Mouse (Mus musculus) midbrain, embryonic 13.5 days (tissue): Measurements from ENCODE around the gene Tgfbr2. TPM values are rescaled to one million over a fixed set of nuclear protein-coding genes. Genes with fewer than 3 reads are reported as not detected.

ENCODE experiments used
- ATAC-seq: fragments of 200-750 bp; cut with Nextera tagmentation; 2 replicates; pipeline ENCODE4 v1.8.0; 2017; ENCODE audit warnings: mild to moderate bottlenecking, moderate TSS enrichment, moderate library complexity
- H3K27ac ChIP-seq: fragments of 300-500 bp; sonication (generic); 2 replicates; pipeline ENCODE4 v1.5.1; 2015; ENCODE audit warnings: inconsistent platforms, mild to moderate bottlenecking, moderate library complexity
- H3K27me3 ChIP-seq: fragments of 300-500 bp; sonication (generic); 2 replicates; pipeline ENCODE4 v1.6.1; 2015; ENCODE audit warnings: mild to moderate bottlenecking, inconsistent platforms
- H3K36me3 ChIP-seq: fragments of 300-500 bp; sonication (generic); 2 replicates; pipeline ENCODE4 v1.6.1; 2015; ENCODE audit warnings: mild to moderate bottlenecking, inconsistent platforms
- H3K4me1 ChIP-seq: fragments of 300-500 bp; sonication (generic); replicated peaks from 2 replicates; pipeline ENCODE4 v1.6.1; 2015; ENCODE audit warnings: inconsistent platforms
- H3K4me2 ChIP-seq: fragments of 300-500 bp; sonication (generic); replicated peaks from 2 replicates; pipeline ENCODE4 v1.6.1; 2015; ENCODE audit warnings: moderate library complexity, mild to moderate bottlenecking, inconsistent platforms
- H3K4me3 ChIP-seq: fragments of 300-500 bp; sonication (generic); replicated peaks from 2 replicates; pipeline ENCODE4 v1.5.1; 2015; ENCODE audit warnings: mild to moderate bottlenecking, inconsistent platforms
- H3K9ac ChIP-seq: fragments of 300-500 bp; sonication (generic); replicated peaks from 2 replicates; pipeline ENCODE4 v1.6.1; 2015; ENCODE audit warnings: mild to moderate bottlenecking, inconsistent platforms
- H3K9me3 ChIP-seq: fragments of 300-500 bp; sonication (generic); 2 replicates; pipeline ENCODE4 v1.6.1; 2016; ENCODE audit warnings: mild to moderate bottlenecking, inconsistent platforms
- WGBS: fragments of 180-500 bp; shearing (Covaris S2); methylation state at CpG from one replicate; pipeline ENCODE4 v1.1.7; 2015; 5-methylcytosine and 5-hydroxymethylcytosine counted together
- polyA plus RNA-seq: library from polyadenylated mRNA; unstranded; fragments of >200 nt; fragmentation: Nextera tagmentation; extraction: Ambion mirVana; gene quantifications from 2 replicates; pipeline ENCODE4 v1.2.1, GENCODE M21; 2015

The Tgfbr2 gene
- polyA plus RNA-seq, 1 experiment from 2014 or later = 7.0 TPM

GRCm38 (mm10) chr9:116100015-116100414 lies 75.1 kb downstream of the Tgfbr2 start:
- WGBS = 85% methylated on average over 9 of the region's 9 CpGs

GRCm38 (mm10) chr9:116099596-116099993 lies 75.6 kb downstream of the Tgfbr2 start:
- Histone ChIP-seq H3K4me1 (0 out of 2 replicates have a peak, but pooled peaks cover 8% of the 10 kb centered on the region), H3K4me2 (no peak overlapping the region), H3K36me3 (no peaks in the 10 kb centered on the region), H3K9ac (no peak overlapping the region), H3K27me3 (no peaks in the 10 kb centered on the region), H3K4me3 (no peak overlapping the region), H3K9me3 (no peaks in the 10 kb centered on the region), H3K27ac (no peak overlapping the region)
- WGBS = 74% methylated on average over 6 of the region's 6 CpGs
- ATAC-seq = no peak

More at GRCm38 (mm10) chr9:116100015-116100414, 75.1 kb downstream of the Tgfbr2 start:
- Histone ChIP-seq H3K9ac (no peak overlapping the region), H3K27me3 (no peaks in the 10 kb centered on the region), H3K36me3 (no peaks in the 10 kb centered on the region), H3K4me2 (no peak overlapping the region), H3K9me3 (no peaks in the 10 kb centered on the region), H3K27ac (no peak overlapping the region), H3K4me3 (no peak overlapping the region), H3K4me1 (0 out of 2 replicates have a peak, but pooled peaks cover 8% of the 10 kb centered on the region)
- ATAC-seq = no peak

- Histone ChIP-seq H3K4me2 (no peak overlapping the region), H3K9me3 (no peaks in the 10 kb centered on the region), H3K36me3 (no peaks in the 10 kb centered on the region), H3K4me3 (no peak overlapping the region), H3K4me1 (0 out of 2 replicates have a peak, but pooled peaks cover 8% of the 10 kb centered on the region), H3K27me3 (no peaks in the 10 kb centered on the region), H3K27ac (no peak overlapping the region), H3K9ac (no peak overlapping the region)
- ATAC-seq = no peak
- 78% methylated on average over 16 of the region's 16 CpGs for WGBS
These were observed 76.2 kb downstream of the Tgfbr2 start for GRCm38 (mm10) chr9:116098724-116099595.

- H3K4me1 ChIP-seq = 0 out of 2 replicates have a peak, but pooled peaks cover 4% of the 10 kb centered on the region
- H3K9ac ChIP-seq = no peak overlapping the region
- H3K27me3 ChIP-seq = no peaks in the 10 kb centered on the region
- H3K9me3 ChIP-seq = no peaks in the 10 kb centered on the region
- no peak overlapping the region for H3K27ac ChIP-seq
- ATAC-seq = no peak
- no peak overlapping the region for H3K4me3 ChIP-seq
- H3K4me2 ChIP-seq = no peak overlapping the region
- 80% methylated on average over 5 of the region's 5 CpGs for WGBS
- no peaks in the 10 kb centered on the region for H3K36me3 ChIP-seq
These were observed 83.2 kb downstream of the Tgfbr2 start for GRCm38 (mm10) chr9:116091921-116092320.

- no peaks in the 10 kb centered on the region for H3K27me3 ChIP-seq
- no peak overlapping the region for H3K4me3 ChIP-seq
- H3K4me2 ChIP-seq = no peak overlapping the region
- H3K27ac ChIP-seq = no peak overlapping the region
- H3K9me3 ChIP-seq = no peaks in the 10 kb centered on the region
- no peak for ATAC-seq
- H3K36me3 ChIP-seq = no peaks in the 10 kb centered on the region
- no peak overlapping the region for H3K9ac ChIP-seq
- 94% methylated on average over 7 of the region's 7 CpGs for WGBS
- H3K4me1 ChIP-seq = no peaks in the 10 kb centered on the region
These were observed 83.9 kb downstream of the Tgfbr2 start for GRCm38 (mm10) chr9:116091101-116091841.

- H3K36me3 ChIP-seq = no peaks in the 10 kb centered on the region
- H3K9me3 ChIP-seq = no peaks in the 10 kb centered on the region
- no peaks in the 10 kb centered on the region for H3K4me1 ChIP-seq
- no peak overlapping the region for H3K27ac ChIP-seq
- H3K4me3 ChIP-seq = no peak overlapping the region
- H3K9ac ChIP-seq = no peak overlapping the region
- no peak overlapping the region for H3K4me2 ChIP-seq
- ATAC-seq = no peak
- 93% methylated on average over 9 of the region's 9 CpGs for WGBS
- no peaks in the 10 kb centered on the region for H3K27me3 ChIP-seq
These were observed 84.9 kb downstream of the Tgfbr2 start for GRCm38 (mm10) chr9:116090296-116090695.

GRCm38 (mm10) chr9:116088912-116089311 lies 86.2 kb downstream of the Tgfbr2 start:
- no peak overlapping the region for H3K4me3 ChIP-seq
- H3K4me2 ChIP-seq = no peak overlapping the region
- no peak for ATAC-seq
- H3K27me3 ChIP-seq = no peaks in the 10 kb centered on the region
- WGBS = 87% methylated on average over 9 of the region's 9 CpGs
- H3K9ac ChIP-seq = no peak overlapping the region
- H3K9me3 ChIP-seq = no peaks in the 10 kb centered on the region
- H3K4me1 ChIP-seq = no peaks in the 10 kb centered on the region
- H3K27ac ChIP-seq = no peak overlapping the region
- no peaks in the 10 kb centered on the region for H3K36me3 ChIP-seq

GRCm38 (mm10) chr9:116087880-116088279 lies 87.3 kb downstream of the Tgfbr2 start:
- H3K4me1 ChIP-seq = no peaks in the 10 kb centered on the region
- ATAC-seq = no peak
- no peak overlapping the region for H3K9ac ChIP-seq
- H3K4me3 ChIP-seq = no peak overlapping the region
- no peaks in the 10 kb centered on the region for H3K36me3 ChIP-seq
- 47% methylated on average over 5 of the region's 5 CpGs for WGBS
- H3K4me2 ChIP-seq = no peak overlapping the region
- H3K27ac ChIP-seq = no peak overlapping the region
- no peaks in the 10 kb centered on the region for H3K9me3 ChIP-seq
- H3K27me3 ChIP-seq = no peaks in the 10 kb centered on the region

- ATAC-seq = no peak
- Histone ChIP-seq H3K4me3 (no peak overlapping the region), H3K27ac (no peak overlapping the region), H3K9me3 (no peaks in the 10 kb centered on the region), H3K4me2 (no peak overlapping the region), H3K27me3 (no peaks in the 10 kb centered on the region), H3K9ac (no peak overlapping the region), H3K4me1 (no peaks in the 10 kb centered on the region), H3K36me3 (no peaks in the 10 kb centered on the region)
- 95% methylated on average over 5 of the region's 5 CpGs for WGBS
These were observed 87.9 kb downstream of the Tgfbr2 start for GRCm38 (mm10) chr9:116087263-116087662.

GRCm38 (mm10) chr9:116085999-116086398 lies 89.2 kb downstream of the Tgfbr2 start:
- WGBS = 92% methylated on average over 6 of the region's 6 CpGs
- ATAC-seq = no peak

GRCm38 (mm10) chr9:116084324-116084931 lies 90.7 kb downstream of the Tgfbr2 start:
- 95% methylated on average over 12 of the region's 12 CpGs for WGBS
- Histone ChIP-seq H3K27me3 (no peaks in the 10 kb centered on the region), H3K36me3 (no peaks in the 10 kb centered on the region), H3K27ac (no peak overlapping the region), H3K4me2 (no peak overlapping the region), H3K9me3 (no peaks in the 10 kb centered on the region), H3K9ac (no peak overlapping the region), H3K4me3 (no peak overlapping the region), H3K4me1 (no peaks in the 10 kb centered on the region)
- ATAC-seq = no peak

More at GRCm38 (mm10) chr9:116085999-116086398, 89.2 kb downstream of the Tgfbr2 start:
- no peaks in the 10 kb centered on the region for H3K9me3 ChIP-seq
- H3K4me1 ChIP-seq = no peaks in the 10 kb centered on the region
- H3K36me3 ChIP-seq = no peaks in the 10 kb centered on the region
- H3K27ac ChIP-seq = no peak overlapping the region
- no peak overlapping the region for H3K4me2 ChIP-seq
- H3K4me3 ChIP-seq = no peak overlapping the region
- no peak overlapping the region for H3K9ac ChIP-seq
- no peaks in the 10 kb centered on the region for H3K27me3 ChIP-seq
